Mouse (Mus musculus): ENCODE results near the gene Poldip2.

GRCm38 (mm10) chr11:78556070-78556469 lies 44.1 kb downstream of the Poldip2 start:
- TF ChIP-seq CTCF (IDR thresholded peaks at IDR 0.05; ENCODE audit: insufficient read depth, low read depth, low read length) (no peak), POLR2A (IDR thresholded peaks at IDR 0.05; ENCODE audit: insufficient read depth, low read depth, low read length) (no peak)

Data from olfactory bulb, adult 2 months (tissue).